Mouse (Mus musculus): ENCODE results near the gene Gm13287. TPM values are rescaled to one million over a fixed set of nuclear protein-coding genes. Genes with fewer than 3 reads are reported as not detected.
"Not testable (repeated sequence)": the region's sequence is repeated elsewhere in the genome, so short reads cannot be mapped to it uniquely, and the experiment has no call there.

The Gm13287 gene
- total and polyA plus RNA-seq, 2 experiments, result not detected

- H3K9ac ChIP-seq (ENCODE audit: low read depth, low read length), result 0 out of 2 replicates have a peak overlapping the region, but pooled peaks have one; percentile 67
- WGBS, result 0% methylated on average over 26 of the region's 28 CpGs
- H3K36me3 ChIP-seq (ENCODE audit: control insufficient read depth, insufficient read depth, low read length); H3K27me3 ChIP-seq (ENCODE audit: control insufficient read depth, insufficient read depth, low read length); H3K79me2 ChIP-seq (ENCODE audit: control insufficient read depth, insufficient read depth, low read length); H3K4me1 ChIP-seq (ENCODE audit: control insufficient read depth, insufficient read depth, low read length): not testable (repeated sequence)
- H3K4me3 ChIP-seq (ENCODE audit: insufficient read depth, low read depth, low read length), result peak overlapping the region; percentile 9; the same call in 1 of the 2 replicates
- peak; percentile 50; the same call in 1 of the 2 replicates for TF ChIP-seq POLR2A (IDR thresholded peaks at IDR 0.05; ENCODE audit: extremely low read depth, insufficient read depth, low read length)
- TF ChIP-seq CTCF (IDR thresholded peaks at IDR 0.05; ENCODE audit: low read depth, low read length), result peak; percentile 40
- DNase-seq (ENCODE audit: extremely low read depth, low read depth, low spot score), result peak; percentile 71
- peak overlapping the region; percentile 43; the same call in 1 of the 2 replicates for H3K27ac ChIP-seq (replicated peaks; ENCODE audit: insufficient read depth, low read depth, low read length)
Observed at GRCm38 (mm10) chr4:88760431-88760830, 42.6 kb upstream of the Gm13287 start.

DNA sequence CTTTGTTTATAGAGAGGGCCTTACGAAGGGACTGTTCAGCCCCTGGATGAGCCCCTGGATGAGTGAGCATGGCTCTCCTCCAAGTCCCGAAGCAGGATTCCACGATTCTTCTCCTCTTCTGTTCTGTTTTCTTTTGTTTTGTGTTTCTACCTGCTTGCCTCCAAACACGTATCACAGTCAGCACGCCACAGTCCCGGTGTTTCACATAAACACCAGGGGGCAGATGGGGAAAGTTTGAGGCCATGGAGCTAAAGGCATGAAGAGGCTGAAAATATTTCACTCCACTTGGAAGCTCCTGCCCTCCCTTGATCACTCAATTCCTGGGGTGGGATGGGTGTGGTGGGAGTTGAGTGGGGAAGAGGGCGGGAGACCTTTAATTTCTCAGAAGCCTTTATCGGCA, 41.3 kb upstream of the Gm13287 start:
- not testable (repeated sequence) for H3K4me3 ChIP-seq (ENCODE audit: insufficient read depth, low read depth, low read length); H3K27me3 ChIP-seq (ENCODE audit: control insufficient read depth, insufficient read depth, low read length); H3K4me1 ChIP-seq (ENCODE audit: control insufficient read depth, insufficient read depth, low read length); H3K9ac ChIP-seq (ENCODE audit: low read depth, low read length); H3K36me3 ChIP-seq (ENCODE audit: control insufficient read depth, insufficient read depth, low read length); DNase-seq (ENCODE audit: extremely low read depth, low read depth, low spot score); H3K79me2 ChIP-seq (ENCODE audit: control insufficient read depth, insufficient read depth, low read length); H3K27ac ChIP-seq (replicated peaks; ENCODE audit: insufficient read depth, low read depth, low read length)
- 66% methylated on average over 6 of the region's 8 CpGs for WGBS

DNA sequence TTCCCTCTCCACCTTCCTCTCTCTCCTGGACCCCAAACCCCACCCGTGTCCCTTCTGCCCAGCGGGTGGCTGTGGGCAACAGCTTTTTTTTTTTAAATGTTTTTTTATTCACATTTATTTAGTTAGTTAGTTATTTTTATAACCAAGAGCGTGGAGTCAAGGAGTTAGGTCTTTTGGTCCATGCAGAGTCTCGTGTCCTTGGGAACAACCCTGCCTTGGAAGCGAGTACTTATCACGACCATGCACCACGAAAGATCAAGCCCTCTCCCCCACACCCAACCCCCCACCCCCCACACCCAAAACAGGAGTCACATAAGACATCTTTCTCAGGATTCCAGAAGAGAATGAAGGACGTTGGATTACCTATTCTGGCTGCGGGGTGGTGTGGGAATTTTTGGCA, 40.7 kb upstream of the Gm13287 start:
- H3K4me3 ChIP-seq (ENCODE audit: insufficient read depth, low read depth, low read length); H3K79me2 ChIP-seq (ENCODE audit: control insufficient read depth, insufficient read depth, low read length); H3K36me3 ChIP-seq (ENCODE audit: control insufficient read depth, insufficient read depth, low read length); DNase-seq (ENCODE audit: extremely low read depth, low read depth, low spot score); H3K27ac ChIP-seq (replicated peaks; ENCODE audit: insufficient read depth, low read depth, low read length); H3K27me3 ChIP-seq (ENCODE audit: control insufficient read depth, insufficient read depth, low read length); H3K9ac ChIP-seq (ENCODE audit: low read depth, low read length); H3K4me1 ChIP-seq (ENCODE audit: control insufficient read depth, insufficient read depth, low read length): not testable (repeated sequence)
- 57% methylated on average over 9 of the region's 9 CpGs for WGBS

GRCm38 (mm10) chr4:88763384-88764018, 39.6 kb upstream of the Gm13287 start:
- peak; percentile 75 for DNase-seq (ENCODE audit: extremely low read depth, low read depth, low spot score)
- TF ChIP-seq POLR2A (IDR thresholded peaks at IDR 0.05; ENCODE audit: extremely low read depth, insufficient read depth, low read length) (0 out of 2 replicates have a peak, but pooled peaks have one; percentile 13), CTCF (IDR thresholded peaks at IDR 0.05; ENCODE audit: low read depth, low read length) (peak; percentile 40; the same call in 1 of the 2 replicates)
- Histone ChIP-seq H3K9ac (ENCODE audit: low read depth, low read length) (peak overlapping the region; percentile 55; the same call in 1 of the 2 replicates), H3K4me3 (ENCODE audit: insufficient read depth, low read depth, low read length) (peak overlapping the region; percentile 45)
- H3K27me3 ChIP-seq (ENCODE audit: control insufficient read depth, insufficient read depth, low read length); H3K27ac ChIP-seq (replicated peaks; ENCODE audit: insufficient read depth, low read depth, low read length); H3K36me3 ChIP-seq (ENCODE audit: control insufficient read depth, insufficient read depth, low read length); H3K79me2 ChIP-seq (ENCODE audit: control insufficient read depth, insufficient read depth, low read length); H3K4me1 ChIP-seq (ENCODE audit: control insufficient read depth, insufficient read depth, low read length): not testable (repeated sequence)
- WGBS, result 5% methylated on average over 35 of the region's 42 CpGs

- not testable (repeated sequence) for H3K4me1 ChIP-seq (ENCODE audit: control insufficient read depth, insufficient read depth, low read length); H3K79me2 ChIP-seq (ENCODE audit: control insufficient read depth, insufficient read depth, low read length); H3K27me3 ChIP-seq (ENCODE audit: control insufficient read depth, insufficient read depth, low read length); DNase-seq (ENCODE audit: extremely low read depth, low read depth, low spot score); H3K4me3 ChIP-seq (ENCODE audit: insufficient read depth, low read depth, low read length); H3K27ac ChIP-seq (replicated peaks; ENCODE audit: insufficient read depth, low read depth, low read length); H3K9ac ChIP-seq (ENCODE audit: low read depth, low read length); H3K36me3 ChIP-seq (ENCODE audit: control insufficient read depth, insufficient read depth, low read length)
- no CpG with 5 or more reads among the region's 32 CpGs for WGBS
Observed at GRCm38 (mm10) chr4:88773534-88773933, 29.5 kb upstream of the Gm13287 start, which contains the start of gene Gm13290. Gene Gm13290 (plus strand): TSS chr4:88773834.

- H3K79me2 ChIP-seq (ENCODE audit: control insufficient read depth, insufficient read depth, low read length); H3K27me3 ChIP-seq (ENCODE audit: control insufficient read depth, insufficient read depth, low read length); H3K27ac ChIP-seq (replicated peaks; ENCODE audit: insufficient read depth, low read depth, low read length); H3K4me3 ChIP-seq (ENCODE audit: insufficient read depth, low read depth, low read length); H3K36me3 ChIP-seq (ENCODE audit: control insufficient read depth, insufficient read depth, low read length); H3K4me1 ChIP-seq (ENCODE audit: control insufficient read depth, insufficient read depth, low read length); H3K9ac ChIP-seq (ENCODE audit: low read depth, low read length); DNase-seq (ENCODE audit: extremely low read depth, low read depth, low spot score): not testable (repeated sequence)
- no CpG with 5 or more reads among the region's 29 CpGs for WGBS
Observed at GRCm38 (mm10) chr4:88776622-88777021, 26.4 kb upstream of the Gm13287 start, which contains the start of gene Gm13289. Gene Gm13289 (plus strand): TSS chr4:88776922.

DNA sequence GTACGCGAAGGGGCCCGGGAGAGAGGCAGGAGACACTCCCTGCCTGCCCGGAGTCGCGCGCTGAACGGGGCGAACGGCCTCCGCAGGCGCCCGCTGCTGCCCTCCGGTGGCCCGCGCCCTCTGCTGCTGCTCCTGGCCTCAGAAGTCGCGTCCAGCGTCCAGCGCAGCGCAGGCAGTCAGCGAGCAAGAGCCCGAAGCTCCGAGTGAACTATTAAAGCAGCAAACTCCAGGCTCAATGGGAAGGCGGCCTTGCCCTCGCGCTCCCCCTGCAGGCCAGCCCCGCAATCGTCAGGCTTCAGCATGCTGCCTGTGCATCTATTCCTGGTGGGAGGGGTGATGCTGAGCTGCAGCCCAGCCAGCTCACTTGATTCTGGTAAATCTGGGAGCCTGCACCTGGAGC, 23.5 kb upstream of the Gm13287 start, which contains the start of gene Gm13272:
Gene Gm13272, plus strand, starts transcription at position 301 of the 400 bp plus-strand sequence.
- H3K79me2 ChIP-seq (ENCODE audit: control insufficient read depth, insufficient read depth, low read length); H3K9ac ChIP-seq (ENCODE audit: low read depth, low read length); H3K4me1 ChIP-seq (ENCODE audit: control insufficient read depth, insufficient read depth, low read length); H3K27me3 ChIP-seq (ENCODE audit: control insufficient read depth, insufficient read depth, low read length); H3K27ac ChIP-seq (replicated peaks; ENCODE audit: insufficient read depth, low read depth, low read length); DNase-seq (ENCODE audit: extremely low read depth, low read depth, low spot score); H3K36me3 ChIP-seq (ENCODE audit: control insufficient read depth, insufficient read depth, low read length); H3K4me3 ChIP-seq (ENCODE audit: insufficient read depth, low read depth, low read length): not testable (repeated sequence)
- WGBS, result no CpG with 5 or more reads among the region's 29 CpGs

DNA sequence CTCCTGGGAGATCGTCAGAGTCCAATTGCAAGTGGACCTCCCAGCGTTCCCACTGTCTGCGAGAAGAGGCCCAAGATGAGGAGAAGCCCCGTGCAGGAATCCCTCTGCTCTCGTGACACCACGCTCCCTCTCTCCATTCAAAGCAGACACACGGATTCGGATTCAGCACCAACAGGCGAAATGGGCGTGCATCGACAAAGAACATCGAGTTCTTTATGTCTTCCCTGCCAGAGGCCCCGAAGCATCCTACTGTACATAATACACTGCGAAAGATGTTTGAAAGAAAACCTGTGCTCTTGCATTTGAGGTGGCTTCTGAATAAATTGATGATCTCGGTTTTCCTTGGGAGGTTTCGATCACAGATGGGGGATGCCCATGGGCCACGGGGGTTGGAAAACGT, 22.7 kb upstream of the Gm13287 start:
- H3K27ac ChIP-seq (replicated peaks; ENCODE audit: insufficient read depth, low read depth, low read length); H3K4me1 ChIP-seq (ENCODE audit: control insufficient read depth, insufficient read depth, low read length): not testable (repeated sequence)

DNA sequence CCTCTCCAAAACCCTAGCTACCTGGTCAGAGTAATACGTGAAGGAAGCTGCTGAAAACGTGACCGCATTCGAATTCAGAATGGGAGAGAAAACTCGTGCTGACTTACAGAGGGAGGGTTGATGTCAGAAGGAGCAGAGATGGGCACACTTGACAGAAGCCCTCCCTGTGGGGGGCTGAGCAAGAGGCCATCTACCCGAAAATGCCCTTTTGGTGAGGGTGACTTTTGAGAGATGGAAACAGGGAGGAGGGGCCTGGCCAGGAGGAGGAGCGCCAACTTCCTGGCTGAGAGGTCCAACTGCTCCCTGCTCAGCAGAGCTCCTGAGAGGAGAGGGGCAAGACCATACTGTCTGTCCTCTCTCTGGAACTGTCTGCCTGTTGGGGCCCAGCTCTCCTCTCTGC, 21.2 kb upstream of the Gm13287 start, which contains the start of gene Ifnz:
Gene Ifnz, plus strand, starts transcription at position 301 of the 400 bp plus-strand sequence.
- not testable (repeated sequence) for H3K4me3 ChIP-seq (ENCODE audit: insufficient read depth, low read depth, low read length); H3K27me3 ChIP-seq (ENCODE audit: control insufficient read depth, insufficient read depth, low read length); DNase-seq (ENCODE audit: extremely low read depth, low read depth, low spot score); H3K79me2 ChIP-seq (ENCODE audit: control insufficient read depth, insufficient read depth, low read length); H3K4me1 ChIP-seq (ENCODE audit: control insufficient read depth, insufficient read depth, low read length); H3K36me3 ChIP-seq (ENCODE audit: control insufficient read depth, insufficient read depth, low read length); H3K9ac ChIP-seq (ENCODE audit: low read depth, low read length)
- H3K27ac ChIP-seq (replicated peaks; ENCODE audit: insufficient read depth, low read depth, low read length), result 0 out of 2 replicates have a peak within 1 kb of the TSS, but pooled peaks have one; percentile 12
- WGBS, result 9% methylated on average over 5 of the region's 7 CpGs

More for the DNA sequence above, 22.7 kb upstream of the Gm13287 start:
- not testable (repeated sequence) for H3K36me3 ChIP-seq (ENCODE audit: control insufficient read depth, insufficient read depth, low read length); H3K79me2 ChIP-seq (ENCODE audit: control insufficient read depth, insufficient read depth, low read length); H3K4me3 ChIP-seq (ENCODE audit: insufficient read depth, low read depth, low read length); H3K27me3 ChIP-seq (ENCODE audit: control insufficient read depth, insufficient read depth, low read length); H3K9ac ChIP-seq (ENCODE audit: low read depth, low read length); DNase-seq (ENCODE audit: extremely low read depth, low read depth, low spot score)
- WGBS, result 51% methylated on average over 16 of the region's 18 CpGs
